Mouse (Mus musculus) embryonic facial prominence, embryonic 10.5 days (tissue): ENCODE measurements at regions not wholly inside any gene's neighbourhood (a gene's known extent, or its start where the extent isn't known, plus 50 kb on each side); places are given as distances from the start of the nearest gene placed in this dataset.

Source experiments
- DNase-seq: peaks from one replicate; pipeline ENCODE4 v3.0.0-alpha.2; 2017; ENCODE audit warnings: low spot score
- H3K27ac ChIP-seq: fragments of 300-500 bp; sonication (generic); replicated peaks from 2 replicates; pipeline ENCODE4 v1.5.1; 2016; ENCODE audit warnings: mild to moderate bottlenecking
- H3K27me3 ChIP-seq: fragments of 300-500 bp; sonication (generic); replicated peaks from 2 replicates; pipeline ENCODE4 v1.6.1; 2016; ENCODE audit warnings: low read depth, mild to moderate bottlenecking; ENCODE audit not compliant: poor library complexity, severe bottlenecking
- H3K36me3 ChIP-seq: fragments of 300-500 bp; sonication (generic); replicated peaks from 2 replicates; pipeline ENCODE4 v1.6.1; 2016; ENCODE audit warnings: mild to moderate bottlenecking, moderate library complexity
- H3K4me1 ChIP-seq: fragments of 300-500 bp; sonication (generic); 2 replicates; pipeline ENCODE4 v1.6.1; 2016
- H3K4me3 ChIP-seq: fragments of 300-500 bp; sonication (generic); 2 replicates; pipeline ENCODE4 v1.5.1; 2016; ENCODE audit warnings: mild to moderate bottlenecking, moderate library complexity
- H3K9me3 ChIP-seq: fragments of 300-500 bp; sonication (generic); 2 replicates; pipeline ENCODE4 v1.6.1; 2016; ENCODE audit warnings: mild to moderate bottlenecking
- WGBS: fragments of 180-500 bp; shearing (Covaris S2); methylation state at CpG from one replicate; pipeline ENCODE4 v1.1.7; 2016; 5-methylcytosine and 5-hydroxymethylcytosine counted together

- no peaks in the 10 kb centered on the region for H3K4me1 ChIP-seq
- no peak overlapping the region for H3K27ac ChIP-seq
- H3K9me3 ChIP-seq, result peaks cover 2% of the 10 kb centered on the region; the same call in 1 of the 2 replicates
- no peak overlapping the region for H3K4me3 ChIP-seq
- no peaks in the 10 kb centered on the region for H3K27me3 ChIP-seq
- 91% methylated on average over 9 of the region's 9 CpGs for WGBS
- no peak for DNase-seq
- no peaks in the 10 kb centered on the region for H3K36me3 ChIP-seq
Measured at GRCm38 (mm10) chr9:118204456-118204855, 54.5 kb upstream of the Cmc1 start.

GRCm38 (mm10) chr9:118206483-118206882, 56.5 kb upstream of the Cmc1 start:
- Histone ChIP-seq H3K27me3 (no peaks in the 10 kb centered on the region), H3K27ac (no peak overlapping the region), H3K4me1 (no peaks in the 10 kb centered on the region), H3K9me3 (peaks cover 2% of the 10 kb centered on the region; the same call in 1 of the 2 replicates), H3K36me3 (no peaks in the 10 kb centered on the region), H3K4me3 (no peak overlapping the region)
- no peak for DNase-seq
- 92% methylated on average over 7 of the region's 7 CpGs for WGBS

GRCm38 (mm10) chr9:118219696-118220095, 69.7 kb upstream of the Cmc1 start:
- no peak for DNase-seq
- WGBS, result 95% methylated on average over 5 of the region's 5 CpGs
- no peak overlapping the region for H3K4me3 ChIP-seq

GRCm38 (mm10) chr9:118221186-118221585, 71.2 kb upstream of the Cmc1 start:
- WGBS, result 84% methylated on average over 14 of the region's 14 CpGs
- Histone ChIP-seq H3K4me1 (no peaks in the 10 kb centered on the region), H3K27ac (no peak overlapping the region), H3K4me3 (no peak overlapping the region), H3K9me3 (no peaks in the 10 kb centered on the region), H3K27me3 (no peaks in the 10 kb centered on the region), H3K36me3 (no peaks in the 10 kb centered on the region)
- no peak for DNase-seq

More at GRCm38 (mm10) chr9:118219696-118220095, 69.7 kb upstream of the Cmc1 start:
- Histone ChIP-seq H3K9me3 (no peaks in the 10 kb centered on the region), H3K36me3 (no peaks in the 10 kb centered on the region), H3K4me1 (no peaks in the 10 kb centered on the region), H3K27ac (no peak overlapping the region), H3K27me3 (no peaks in the 10 kb centered on the region)

GRCm38 (mm10) chr9:118227401-118228061, 77.6 kb upstream of the Cmc1 start:
- DNase-seq, result no peak
- H3K36me3 ChIP-seq, result no peaks in the 10 kb centered on the region
- H3K27me3 ChIP-seq, result no peaks in the 10 kb centered on the region
- H3K4me1 ChIP-seq, result no peaks in the 10 kb centered on the region
- H3K4me3 ChIP-seq, result no peak overlapping the region
- no peaks in the 10 kb centered on the region for H3K9me3 ChIP-seq
- H3K27ac ChIP-seq, result no peak overlapping the region
- 67% methylated on average over 23 of the region's 23 CpGs for WGBS

GRCm38 (mm10) chr9:118228691-118229427, 78.9 kb upstream of the Cmc1 start:
- no peak for DNase-seq
- Histone ChIP-seq H3K4me1 (no peaks in the 10 kb centered on the region), H3K27me3 (no peaks in the 10 kb centered on the region), H3K4me3 (no peak overlapping the region), H3K36me3 (no peaks in the 10 kb centered on the region), H3K27ac (no peak overlapping the region), H3K9me3 (no peaks in the 10 kb centered on the region)
- WGBS, result 73% methylated on average over 19 of the region's 19 CpGs

GRCm38 (mm10) chr9:118240711-118241110, 90.7 kb upstream of the Cmc1 start:
- Histone ChIP-seq H3K27me3 (no peaks in the 10 kb centered on the region), H3K9me3 (no peaks in the 10 kb centered on the region), H3K27ac (no peak overlapping the region), H3K4me1 (no peaks in the 10 kb centered on the region), H3K36me3 (no peaks in the 10 kb centered on the region), H3K4me3 (no peak overlapping the region)
- 85% methylated on average over 4 of the region's 4 CpGs for WGBS
- no peak for DNase-seq

- H3K27ac ChIP-seq, result no peak overlapping the region
- H3K4me3 ChIP-seq, result no peak overlapping the region
- no peaks in the 10 kb centered on the region for H3K9me3 ChIP-seq
- no peak for DNase-seq
- H3K36me3 ChIP-seq, result no peaks in the 10 kb centered on the region
- peaks cover 8% of the 10 kb centered on the region for H3K4me1 ChIP-seq
- WGBS, result 35% methylated on average over 15 of the region's 15 CpGs
- H3K27me3 ChIP-seq, result no peaks in the 10 kb centered on the region
Measured at GRCm38 (mm10) chr9:118246820-118247628, 97.0 kb upstream of the Cmc1 start.

- H3K4me1 ChIP-seq, result peaks cover 5% of the 10 kb centered on the region; the same call in 1 of the 2 replicates
- no peaks in the 10 kb centered on the region for H3K36me3 ChIP-seq
- no peak overlapping the region for H3K27ac ChIP-seq
- peaks cover 13% of the 10 kb centered on the region for H3K27me3 ChIP-seq
- DNase-seq, result no peak
- H3K4me3 ChIP-seq, result no peak overlapping the region
- H3K9me3 ChIP-seq, result no peaks in the 10 kb centered on the region
Measured at GRCm38 (mm10) chr9:118253829-118254228, 103.9 kb upstream of the Cmc1 start.

- Histone ChIP-seq H3K27me3 (peaks cover 13% of the 10 kb centered on the region), H3K27ac (no peak overlapping the region), H3K4me1 (peaks cover 5% of the 10 kb centered on the region; the same call in 1 of the 2 replicates), H3K4me3 (no peak overlapping the region), H3K9me3 (no peaks in the 10 kb centered on the region), H3K36me3 (no peaks in the 10 kb centered on the region)
- no peak for DNase-seq
- 32% methylated on average over 9 of the region's 9 CpGs for WGBS
Measured at GRCm38 (mm10) chr9:118255200-118255733, 105.3 kb upstream of the Cmc1 start.

GRCm38 (mm10) chr9:118255751-118256266, 105.8 kb upstream of the Cmc1 start:
- H3K4me1 ChIP-seq, result peaks cover 5% of the 10 kb centered on the region; the same call in 1 of the 2 replicates
- peaks cover 13% of the 10 kb centered on the region for H3K27me3 ChIP-seq
- no peaks in the 10 kb centered on the region for H3K9me3 ChIP-seq
- no peak overlapping the region for H3K4me3 ChIP-seq
- H3K27ac ChIP-seq, result no peak overlapping the region
- peak; percentile 25 for DNase-seq
- no peaks in the 10 kb centered on the region for H3K36me3 ChIP-seq
- WGBS, result 10% methylated on average over 11 of the region's 11 CpGs

GRCm38 (mm10) chr9:118266298-118266697, 116.3 kb upstream of the Cmc1 start:
- 69% methylated on average over 5 of the region's 5 CpGs for WGBS

More at GRCm38 (mm10) chr9:118266298-118266697, 116.3 kb upstream of the Cmc1 start:
- Histone ChIP-seq H3K27me3 (no peaks in the 10 kb centered on the region), H3K36me3 (no peaks in the 10 kb centered on the region), H3K27ac (no peak overlapping the region), H3K4me1 (no peaks in the 10 kb centered on the region), H3K4me3 (no peak overlapping the region), H3K9me3 (no peaks in the 10 kb centered on the region)
- no peak for DNase-seq
